Mouse (Mus musculus): ENCODE measurements around the gene Camp.
"Not testable (repeated sequence)": the region's sequence is repeated elsewhere in the genome, so short reads cannot be mapped to it uniquely, and the experiment has no call there.

Gene Camp

GRCm38 (mm10) chr9:109825739-109826138, 23.7 kb downstream of the Camp start:
- no peaks in the 10 kb centered on the region for H3K9me3 ChIP-seq (ENCODE audit: low read length)
- TF ChIP-seq NANOG (IDR thresholded peaks at IDR 0.05; ENCODE audit: borderline replicate concordance, low read length) = no peak
- TF ChIP-seq POU5F1 (IDR thresholded peaks at IDR 0.05; ENCODE audit: borderline replicate concordance, low read length) = no peak
- no peak for TF ChIP-seq CTCF (conservative IDR thresholded peaks at IDR 0.05; ENCODE audit: low read length)
- H3K36me3 ChIP-seq (ENCODE audit: insufficient read depth, low read length) = peaks cover 5% of the 10 kb centered on the region
- no peaks in the 10 kb centered on the region for H3K27me3 ChIP-seq (ENCODE audit: insufficient read depth, low read length)
- H3K4me1 ChIP-seq (replicated peaks; ENCODE audit: low read depth, low read length) = no peaks in the 10 kb centered on the region
- H3K4me3 ChIP-seq (replicated peaks; ENCODE audit: low read length) = no peak overlapping the region

DNA sequence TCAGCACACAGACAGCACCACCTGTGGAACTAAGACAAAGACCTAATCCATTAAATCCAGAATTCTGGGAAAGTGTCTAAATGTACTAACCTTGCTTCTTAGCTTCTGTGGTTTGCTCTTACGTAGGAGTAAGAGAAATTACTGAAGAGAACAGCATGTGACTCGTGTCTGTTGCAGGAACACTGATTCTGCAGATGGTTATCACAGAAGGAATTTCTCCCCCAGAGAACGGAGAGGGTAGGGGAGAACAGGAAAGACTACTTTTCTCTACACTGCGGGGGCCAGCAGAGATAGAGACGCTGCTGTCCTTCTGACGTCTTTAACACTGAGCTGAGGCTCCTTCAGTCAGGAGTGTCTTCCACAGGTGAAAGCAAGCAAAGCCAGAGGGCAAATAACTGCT, 33.1 kb downstream of the Camp start:
- Histone ChIP-seq H3K36me3 (ENCODE audit: insufficient read depth, low read length) (no peaks in the 10 kb centered on the region), H3K9me3 (ENCODE audit: low read length) (no peaks in the 10 kb centered on the region), H3K4me1 (replicated peaks; ENCODE audit: low read depth, low read length) (no peaks in the 10 kb centered on the region), H3K27me3 (ENCODE audit: insufficient read depth, low read length) (no peaks in the 10 kb centered on the region), H3K4me3 (replicated peaks; ENCODE audit: low read length) (no peak overlapping the region)
- no peak for TF ChIP-seq CTCF (conservative IDR thresholded peaks at IDR 0.05; ENCODE audit: low read length)
- TF ChIP-seq POU5F1 (IDR thresholded peaks at IDR 0.05; ENCODE audit: borderline replicate concordance, low read length) = no peak
- TF ChIP-seq NANOG (IDR thresholded peaks at IDR 0.05; ENCODE audit: borderline replicate concordance, low read length) = no peak

DNA sequence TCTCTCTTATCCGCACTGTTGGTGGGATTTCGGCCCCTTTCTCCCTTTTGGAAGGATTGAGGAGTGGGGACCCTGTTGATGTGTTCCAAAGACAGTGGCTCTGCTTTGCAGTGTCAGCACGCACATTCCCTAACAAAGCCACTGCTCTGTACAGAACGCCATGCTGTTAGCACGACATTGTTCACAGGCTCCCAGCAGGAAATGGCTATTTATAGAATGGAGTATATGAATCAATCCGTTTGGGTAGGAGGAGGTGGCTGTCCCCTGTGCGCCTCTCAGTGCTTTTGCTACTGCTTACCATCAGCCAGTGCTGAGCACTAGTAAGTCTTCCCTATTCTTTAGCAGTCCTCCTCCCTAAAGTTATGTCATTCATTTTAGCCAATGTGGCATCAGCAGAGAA, 36.0 kb downstream of the Camp start:
- no peaks in the 10 kb centered on the region for H3K27me3 ChIP-seq (ENCODE audit: insufficient read depth, low read length)
- H3K36me3 ChIP-seq (ENCODE audit: insufficient read depth, low read length) = no peaks in the 10 kb centered on the region
- no peaks in the 10 kb centered on the region for H3K9me3 ChIP-seq (ENCODE audit: low read length)
- no peak for TF ChIP-seq CTCF (conservative IDR thresholded peaks at IDR 0.05; ENCODE audit: low read length)
- no peak for TF ChIP-seq POU5F1 (IDR thresholded peaks at IDR 0.05; ENCODE audit: borderline replicate concordance, low read length)
- no peak for TF ChIP-seq NANOG (IDR thresholded peaks at IDR 0.05; ENCODE audit: borderline replicate concordance, low read length)
- no peak overlapping the region for H3K4me3 ChIP-seq (replicated peaks; ENCODE audit: low read length)
- no peaks in the 10 kb centered on the region; the same call in 1 of the 2 replicates for H3K4me1 ChIP-seq (replicated peaks; ENCODE audit: low read depth, low read length)

DNA sequence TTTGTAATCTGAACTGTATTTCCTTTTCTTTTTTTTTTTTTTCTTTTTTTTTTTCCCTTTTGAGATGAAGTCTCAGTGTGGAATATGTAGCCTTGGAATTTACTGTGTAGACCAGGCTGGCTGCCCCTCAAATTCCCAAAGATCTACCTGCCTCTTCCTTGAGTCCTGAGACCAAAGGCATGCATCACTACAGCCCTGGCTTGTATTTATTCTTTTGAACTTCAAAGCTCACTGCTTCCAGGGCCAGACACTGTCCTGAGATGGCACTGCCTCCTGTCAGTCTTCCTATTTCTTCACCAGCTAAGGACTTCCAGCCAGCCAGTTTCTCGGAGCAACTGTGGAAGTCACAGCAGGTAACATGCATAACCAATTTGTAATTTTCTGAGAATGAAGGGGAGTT, 37.4 kb downstream of the Camp start, which contains the start of gene Spink8:
TSS of gene Spink8 (plus strand) at position 301 of the 400 bp plus-strand sequence.
- Histone ChIP-seq H3K4me1 (replicated peaks; ENCODE audit: low read depth, low read length) (no peaks in the 10 kb centered on the region; the same call in 1 of the 2 replicates), H3K9me3 (ENCODE audit: low read length) (no peaks in the 10 kb centered on the region), H3K36me3 (ENCODE audit: insufficient read depth, low read length) (no peaks in the 10 kb centered on the region), H3K4me3 (replicated peaks; ENCODE audit: low read length) (no peak within 1 kb of the TSS), H3K27me3 (ENCODE audit: insufficient read depth, low read length) (no peaks in the 10 kb centered on the region)
- TF ChIP-seq POU5F1 (IDR thresholded peaks at IDR 0.05; ENCODE audit: borderline replicate concordance, low read length) (no peak), CTCF (conservative IDR thresholded peaks at IDR 0.05; ENCODE audit: low read length) (no peak), NANOG (IDR thresholded peaks at IDR 0.05; ENCODE audit: borderline replicate concordance, low read length) (no peak)

DNA sequence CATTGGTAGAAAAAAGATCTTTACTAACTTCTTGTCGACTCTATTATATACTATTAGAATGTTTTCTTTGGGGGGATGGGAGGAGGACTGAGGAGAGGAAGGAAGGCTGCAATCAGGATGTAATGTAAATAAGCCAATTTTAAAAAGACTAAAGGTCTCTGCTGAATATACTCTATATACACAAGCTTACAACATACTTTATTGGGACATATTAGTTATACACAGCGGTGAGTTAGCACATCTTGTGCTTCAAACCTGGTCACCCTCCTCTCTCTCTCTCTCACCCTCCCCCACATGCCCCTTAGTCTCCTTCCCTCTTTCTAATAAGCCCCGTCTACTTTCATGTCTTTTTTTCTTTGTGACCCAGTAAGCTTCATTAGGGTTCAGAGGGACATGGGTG, 41.5 kb downstream of the Camp start:
- no peak overlapping the region for H3K4me3 ChIP-seq (replicated peaks; ENCODE audit: low read length)
- TF ChIP-seq POU5F1 (IDR thresholded peaks at IDR 0.05; ENCODE audit: borderline replicate concordance, low read length) (no peak), CTCF (conservative IDR thresholded peaks at IDR 0.05; ENCODE audit: low read length) (no peak), NANOG (IDR thresholded peaks at IDR 0.05; ENCODE audit: borderline replicate concordance, low read length) (no peak)
- no peaks in the 10 kb centered on the region for H3K36me3 ChIP-seq (ENCODE audit: insufficient read depth, low read length)
- no peaks in the 10 kb centered on the region for H3K27me3 ChIP-seq (ENCODE audit: insufficient read depth, low read length)
- peaks cover 19% of the 10 kb centered on the region for H3K9me3 ChIP-seq (ENCODE audit: low read length)
- no peaks in the 10 kb centered on the region; the same call in 1 of the 2 replicates for H3K4me1 ChIP-seq (replicated peaks; ENCODE audit: low read depth, low read length)

GRCm38 (mm10) chr9:109806695-109807293, 42.6 kb downstream of the Camp start:
- peaks cover 30% of the 10 kb centered on the region for H3K9me3 ChIP-seq (ENCODE audit: low read length)
- no peak overlapping the region for H3K4me3 ChIP-seq (replicated peaks; ENCODE audit: low read length)
- no peaks in the 10 kb centered on the region; the same call in 1 of the 2 replicates for H3K4me1 ChIP-seq (replicated peaks; ENCODE audit: low read depth, low read length)
- no peaks in the 10 kb centered on the region for H3K36me3 ChIP-seq (ENCODE audit: insufficient read depth, low read length)
- H3K27me3 ChIP-seq (ENCODE audit: insufficient read depth, low read length) = no peaks in the 10 kb centered on the region
- no peak for TF ChIP-seq NANOG (IDR thresholded peaks at IDR 0.05; ENCODE audit: borderline replicate concordance, low read length)
- no peak for TF ChIP-seq POU5F1 (IDR thresholded peaks at IDR 0.05; ENCODE audit: borderline replicate concordance, low read length)
- no peak for TF ChIP-seq CTCF (conservative IDR thresholded peaks at IDR 0.05; ENCODE audit: low read length)

DNA sequence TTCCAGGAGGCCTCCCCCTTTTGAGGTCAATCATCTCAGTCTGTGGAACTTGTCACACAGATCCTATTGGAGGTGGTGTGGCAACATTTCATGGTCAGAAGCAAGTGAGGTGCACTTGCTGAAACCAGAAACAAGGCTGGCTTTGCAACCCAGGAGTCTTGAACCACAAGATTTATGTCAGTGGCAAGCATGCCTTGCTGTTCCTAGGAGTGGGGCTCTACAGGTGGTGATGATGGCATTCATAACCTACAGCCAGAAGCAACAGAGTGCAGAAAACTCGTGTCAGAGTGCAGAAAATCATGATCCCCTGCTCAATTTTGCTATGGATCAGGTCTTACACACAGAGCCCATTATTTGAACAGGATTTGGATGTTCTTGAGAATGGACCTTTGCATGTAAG, 43.2 kb downstream of the Camp start:
- Histone ChIP-seq H3K27me3 (ENCODE audit: insufficient read depth, low read length) (no peaks in the 10 kb centered on the region), H3K4me1 (replicated peaks; ENCODE audit: low read depth, low read length) (no peaks in the 10 kb centered on the region; the same call in 1 of the 2 replicates), H3K9me3 (ENCODE audit: low read length) (peaks cover 34% of the 10 kb centered on the region), H3K36me3 (ENCODE audit: insufficient read depth, low read length) (no peaks in the 10 kb centered on the region), H3K4me3 (replicated peaks; ENCODE audit: low read length) (no peak overlapping the region)
- TF ChIP-seq POU5F1 (IDR thresholded peaks at IDR 0.05; ENCODE audit: borderline replicate concordance, low read length) = no peak
- TF ChIP-seq NANOG (IDR thresholded peaks at IDR 0.05; ENCODE audit: borderline replicate concordance, low read length) = no peak
- TF ChIP-seq CTCF (conservative IDR thresholded peaks at IDR 0.05; ENCODE audit: low read length) = no peak

- not testable (repeated sequence) for H3K27me3 ChIP-seq (ENCODE audit: insufficient read depth, low read length); H3K4me1 ChIP-seq (replicated peaks; ENCODE audit: low read depth, low read length); H3K36me3 ChIP-seq (ENCODE audit: insufficient read depth, low read length); H3K4me3 ChIP-seq (replicated peaks; ENCODE audit: low read length)
- H3K9me3 ChIP-seq (ENCODE audit: low read length) = peaks cover 36% of the 10 kb centered on the region
Observed at GRCm38 (mm10) chr9:109805596-109805995, 43.8 kb downstream of the Camp start.

- TF ChIP-seq CTCF (conservative IDR thresholded peaks at IDR 0.05; ENCODE audit: low read length) = peak; percentile 81
- no peak for TF ChIP-seq NANOG (IDR thresholded peaks at IDR 0.05; ENCODE audit: borderline replicate concordance, low read length)
- TF ChIP-seq POU5F1 (IDR thresholded peaks at IDR 0.05; ENCODE audit: borderline replicate concordance, low read length) = no peak
- H3K27me3 ChIP-seq (ENCODE audit: insufficient read depth, low read length) = no peaks in the 10 kb centered on the region
- H3K36me3 ChIP-seq (ENCODE audit: insufficient read depth, low read length) = no peaks in the 10 kb centered on the region
- H3K4me1 ChIP-seq (replicated peaks; ENCODE audit: low read depth, low read length) = no peaks in the 10 kb centered on the region
- no peak overlapping the region for H3K4me3 ChIP-seq (replicated peaks; ENCODE audit: low read length)
- H3K9me3 ChIP-seq (ENCODE audit: low read length) = peaks cover 26% of the 10 kb centered on the region
Observed at GRCm38 (mm10) chr9:109798051-109798450, 51.4 kb downstream of the Camp start.
